8 mouse cellular contexts compared by ENCODE assay signal in the genomic region with DNA sequence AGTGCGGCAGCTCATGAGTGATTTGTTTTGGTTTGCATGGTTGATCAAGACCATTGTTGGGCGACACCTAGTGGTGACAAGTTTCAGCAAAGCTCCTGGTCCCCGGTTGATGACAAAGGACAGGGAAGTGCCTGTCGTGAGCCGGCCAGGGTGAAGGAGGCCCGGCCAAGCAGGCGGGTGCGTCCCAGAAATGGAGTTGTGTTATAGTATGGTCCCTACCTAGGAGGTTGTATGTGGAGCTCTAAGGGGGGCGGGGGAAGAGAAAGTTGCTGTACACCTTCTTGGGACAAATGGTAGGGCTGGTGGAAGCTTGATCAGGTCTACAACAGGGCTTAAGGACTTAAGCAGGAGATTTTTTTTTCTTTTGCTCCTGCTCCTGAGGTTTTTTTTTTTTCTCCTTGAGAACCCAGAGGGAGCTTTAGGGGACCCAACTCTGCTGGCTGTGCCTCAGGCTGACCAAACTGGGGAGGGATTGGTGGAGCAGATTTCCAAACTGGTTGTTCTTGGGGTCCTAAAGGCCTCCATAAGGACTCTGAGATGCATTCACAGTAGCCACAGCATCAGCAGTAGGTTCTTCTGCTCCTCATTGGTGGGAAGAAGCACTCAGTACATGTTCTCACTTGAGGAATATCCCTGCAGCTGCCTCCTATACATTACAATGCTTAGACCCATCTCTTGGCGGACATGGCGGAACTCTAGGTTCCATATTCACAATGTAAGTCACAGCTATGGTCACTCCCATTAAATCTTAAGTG. TPM values are rescaled to one million over a fixed set of nuclear protein-coding genes. Genes with fewer than 3 reads are reported as not detected.
DNase-seq lines count a peak whose midpoint lies in the region; ATAC-seq lines count a peak whose summit lies in the region.

No protein-coding gene starts in this region.

- peak overlapping the region; percentile 51 to 61 for H3K4me3 ChIP-seq in heart, embryonic 14.5 days (ENCODE audit: control insufficient read depth in 1 of 2, insufficient read depth in 1 of 2, low read depth in 1 of 2, low read length in 2 of 2)
- H3K4me3 ChIP-seq in liver, embryonic 13.5 days (replicated peaks) = peak overlapping the region; percentile 47
- peak overlapping the region; percentile 47 for H3K4me3 ChIP-seq in stomach, embryonic 16.5 days (replicated peaks; ENCODE audit: low read length)

- WGBS in heart, embryonic 14.5 days = 22% methylated on average over 11 of the region's 11 CpGs
- 18% methylated on average over 11 of the region's 11 CpGs for WGBS in liver, embryonic 13.5 days (ENCODE audit: insufficient replicate concordance)
- 17% methylated on average over 11 of the region's 11 CpGs for WGBS in stomach, embryonic 16.5 days

- peak overlapping the region; percentile 65 for H3K4me2 ChIP-seq in heart, embryonic 14.5 days (ENCODE audit: low read length)
- H3K4me2 ChIP-seq in liver, embryonic 13.5 days = peak overlapping the region; percentile 55
- peak overlapping the region; percentile 50 for H3K4me2 ChIP-seq in stomach, embryonic 16.5 days (ENCODE audit: low read depth, low read length)

- H3K27ac ChIP-seq in heart, embryonic 14.5 days (replicated peaks in 1 of 2; ENCODE audit: control insufficient read depth in 1 of 2, insufficient read depth in 1 of 2, low read depth in 2 of 2, low read length in 2 of 2) = peak overlapping the region in 1 of 2 experiments; percentile 14; a peak in 1 of 4 replicates
- H3K27ac ChIP-seq in liver, embryonic 13.5 days = no peak overlapping the region
- H3K27ac ChIP-seq in stomach, embryonic 16.5 days (ENCODE audit: low read length) = no peak overlapping the region

- no peaks in the 10 kb centered on the region for H3K9me3 ChIP-seq in heart, embryonic 14.5 days (ENCODE audit: control insufficient read depth, low read length)
- no peaks in the 10 kb centered on the region for H3K9me3 ChIP-seq in liver, embryonic 13.5 days (replicated peaks)
- no peaks in the 10 kb centered on the region for H3K9me3 ChIP-seq in stomach, embryonic 16.5 days (replicated peaks; ENCODE audit: control insufficient read depth, low read length)

- H3K9ac ChIP-seq in heart, embryonic 14.5 days (ENCODE audit: low read length) = peak overlapping the region; percentile 68
- H3K9ac ChIP-seq in liver, embryonic 13.5 days = no peak overlapping the region
- H3K9ac ChIP-seq in stomach, embryonic 16.5 days (ENCODE audit: low read length) = peak overlapping the region; percentile 49; the same call in 1 of the 2 replicates

- H3K36me3 ChIP-seq in heart, embryonic 14.5 days (ENCODE audit: control insufficient read depth, insufficient read depth, low read length) = no peaks in the 10 kb centered on the region
- H3K36me3 ChIP-seq in liver, embryonic 13.5 days = no peaks in the 10 kb centered on the region
- no peaks in the 10 kb centered on the region for H3K36me3 ChIP-seq in stomach, embryonic 16.5 days (ENCODE audit: control insufficient read depth, insufficient read depth, low read length)

- no peaks in the 10 kb centered on the region for H3K27me3 ChIP-seq in heart, embryonic 14.5 days (ENCODE audit: control insufficient read depth, insufficient read depth, low read length)
- H3K27me3 ChIP-seq in liver, embryonic 13.5 days = no peaks in the 10 kb centered on the region
- no peaks in the 10 kb centered on the region for H3K27me3 ChIP-seq in stomach, embryonic 16.5 days (ENCODE audit: control insufficient read depth, insufficient read depth, low read length)

- ATAC-seq in heart, embryonic 14.5 days (ENCODE audit: insufficient number of reproducible peaks, insufficient read depth, low FRiP score, low read depth) = peak; percentile 95
- peak; percentile 87 for ATAC-seq in liver, embryonic 13.5 days (ENCODE audit: low read depth)
- peak; percentile 86 for ATAC-seq in stomach, embryonic 16.5 days (ENCODE audit: insufficient read depth, low FRiP score)

- DNase-seq in CD4-positive, CD25-positive, alpha-beta regulatory T cell, adult 2 months (ENCODE audit: low read depth, low spot score) = peak; percentile 100
- peak; percentile 100 for DNase-seq in c-Kit-negative CD71-positive TER-119-positive erythroid progenitor cells, embryonic 14.5 days (ENCODE audit: low read depth, low spot score)
- peak; percentile 95 for DNase-seq in fibroblast of lung, adult 2 months (ENCODE audit: low read depth)
- peak; percentile 94 for DNase-seq in kidney, postnatal 14 days
- DNase-seq in liver, embryonic 13.5 days = peak; percentile 49
- DNase-seq in neural tube, embryonic 10.5 days (ENCODE audit: extremely low spot score, low spot score) = peak; percentile 96

- no peaks in the 10 kb centered on the region for H3K4me1 ChIP-seq in heart, embryonic 14.5 days (ENCODE audit: control insufficient read depth in 2 of 2, insufficient read depth in 2 of 2, low read length in 2 of 2)
- no peaks in the 10 kb centered on the region for H3K4me1 ChIP-seq in liver, embryonic 13.5 days (replicated peaks)
- H3K4me1 ChIP-seq in stomach, embryonic 16.5 days (ENCODE audit: control insufficient read depth, insufficient read depth, low read length) = no peaks in the 10 kb centered on the region

RNA-seq across cellular contexts. Expression of gene Ifna13, which starts 3.0 kb away (rescaled TPM):
- not detected in 2 replicates for polyA plus RNA-seq in heart, embryonic 14.5 days (2014; fragmentation: Nextera tagmentation; extraction: Ambion mirVana)
- not detected in 2 replicates for polyA plus RNA-seq in liver, embryonic 13.5 days (2015; fragmentation: Nextera tagmentation; extraction: Ambion mirVana)
- not detected in 2 replicates for polyA plus RNA-seq in stomach, embryonic 16.5 days (2015; fragmentation: Nextera tagmentation; extraction: Ambion mirVana)

RNA-seq across cellular contexts. Expression of gene C87499, which starts 7.0 kb away (rescaled TPM):
- polyA plus RNA-seq in heart, embryonic 14.5 days (2014; fragmentation: Nextera tagmentation; extraction: Ambion mirVana) = not detected in 2 replicates
- not detected in 2 replicates for polyA plus RNA-seq in liver, embryonic 13.5 days (2015; fragmentation: Nextera tagmentation; extraction: Ambion mirVana)
- polyA plus RNA-seq in stomach, embryonic 16.5 days (2015; fragmentation: Nextera tagmentation; extraction: Ambion mirVana) = not detected in 2 replicates

RNA-seq across cellular contexts. Expression of gene Ifna16, which starts 35.5 kb away (rescaled TPM):
- polyA plus RNA-seq in heart, embryonic 14.5 days (2014; fragmentation: Nextera tagmentation; extraction: Ambion mirVana) = not detected in 2 replicates
- not detected in 2 replicates for polyA plus RNA-seq in liver, embryonic 13.5 days (2015; fragmentation: Nextera tagmentation; extraction: Ambion mirVana)
- polyA plus RNA-seq in stomach, embryonic 16.5 days (2015; fragmentation: Nextera tagmentation; extraction: Ambion mirVana) = not detected in 2 replicates

RNA-seq across cellular contexts. Expression of gene Ifna12, which starts 38.1 kb away (rescaled TPM):
- not detected in 2 replicates for polyA plus RNA-seq in heart, embryonic 14.5 days (2014; fragmentation: Nextera tagmentation; extraction: Ambion mirVana)
- not detected in 2 replicates for polyA plus RNA-seq in liver, embryonic 13.5 days (2015; fragmentation: Nextera tagmentation; extraction: Ambion mirVana)
- polyA plus RNA-seq in stomach, embryonic 16.5 days (2015; fragmentation: Nextera tagmentation; extraction: Ambion mirVana) = not detected in 2 replicates

RNA-seq across cellular contexts. Expression of gene Ifna2, which starts 42.5 kb away (rescaled TPM):
- not detected in 2 replicates for polyA plus RNA-seq in heart, embryonic 14.5 days (2014; fragmentation: Nextera tagmentation; extraction: Ambion mirVana)
- polyA plus RNA-seq in liver, embryonic 13.5 days (2015; fragmentation: Nextera tagmentation; extraction: Ambion mirVana) = not detected in 2 replicates
- not detected in 2 replicates for polyA plus RNA-seq in stomach, embryonic 16.5 days (2015; fragmentation: Nextera tagmentation; extraction: Ambion mirVana)

Comparison
In these comparisons a context has a peak if more than half of its experiments do, and no peak if none do; other contexts are left out.
1. DNase-seq: peak in every context shown above with its lines; median percentile 100 in CD4-positive, CD25-positive, alpha-beta regulatory T cell, adult 2 months; 100 in c-Kit-negative CD71-positive TER-119-positive erythroid progenitor cells, embryonic 14.5 days; 96 in neural tube, embryonic 10.5 days; 95 in fibroblast of lung, adult 2 months; 94 in kidney, postnatal 14 days; 49 in liver, embryonic 13.5 days.